Mouse (Mus musculus): ENCODE results near the gene Atrnl1.

The Atrnl1 gene

DNA sequence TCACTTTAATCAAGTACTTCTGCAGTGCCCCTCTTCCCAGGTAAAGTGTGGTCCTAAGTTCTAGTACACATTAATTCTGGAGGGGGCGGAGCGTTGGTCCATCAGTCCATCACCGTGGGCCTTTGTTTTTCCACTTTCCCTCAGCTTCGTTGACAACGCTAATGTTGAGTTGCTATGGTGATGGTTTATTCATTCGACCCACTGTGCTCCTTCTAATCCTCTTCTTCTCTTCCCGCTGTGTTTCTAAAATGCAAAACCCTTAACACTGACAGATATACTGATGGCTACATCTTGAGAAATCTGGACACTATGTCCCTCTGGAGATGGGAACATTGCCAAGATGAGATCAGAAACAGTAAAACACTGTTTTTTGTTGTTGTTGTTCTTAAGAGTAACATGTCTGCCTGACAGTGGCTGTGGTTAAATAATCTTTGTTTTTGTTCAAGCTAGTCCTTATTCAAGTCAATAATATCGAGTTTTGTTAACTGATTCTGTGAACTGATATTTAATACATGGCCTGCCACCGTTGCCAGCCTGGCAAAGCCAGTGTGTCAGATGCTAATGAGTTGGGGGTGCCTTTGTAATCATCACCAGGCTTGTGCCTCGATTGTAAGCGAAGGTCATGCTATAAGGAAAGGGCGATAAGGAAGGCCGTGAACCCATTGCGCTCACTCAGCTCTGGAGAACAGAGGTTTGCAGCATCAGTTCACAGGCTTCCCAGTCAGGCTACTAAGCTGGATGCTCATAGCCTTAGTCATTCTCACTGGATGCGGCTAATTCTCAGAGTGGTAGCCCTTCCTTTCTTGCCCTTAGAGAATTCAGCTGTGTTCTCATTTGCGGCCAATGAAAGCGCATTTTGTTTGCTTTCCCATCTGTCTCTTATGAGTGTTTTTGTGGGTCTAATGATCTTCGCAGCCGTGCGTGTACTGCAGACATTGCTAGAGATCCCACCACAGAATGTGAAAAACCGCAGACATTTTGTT, 375.4 kb downstream of the Atrnl1 start:
- no peak for DNase-seq

DNA sequence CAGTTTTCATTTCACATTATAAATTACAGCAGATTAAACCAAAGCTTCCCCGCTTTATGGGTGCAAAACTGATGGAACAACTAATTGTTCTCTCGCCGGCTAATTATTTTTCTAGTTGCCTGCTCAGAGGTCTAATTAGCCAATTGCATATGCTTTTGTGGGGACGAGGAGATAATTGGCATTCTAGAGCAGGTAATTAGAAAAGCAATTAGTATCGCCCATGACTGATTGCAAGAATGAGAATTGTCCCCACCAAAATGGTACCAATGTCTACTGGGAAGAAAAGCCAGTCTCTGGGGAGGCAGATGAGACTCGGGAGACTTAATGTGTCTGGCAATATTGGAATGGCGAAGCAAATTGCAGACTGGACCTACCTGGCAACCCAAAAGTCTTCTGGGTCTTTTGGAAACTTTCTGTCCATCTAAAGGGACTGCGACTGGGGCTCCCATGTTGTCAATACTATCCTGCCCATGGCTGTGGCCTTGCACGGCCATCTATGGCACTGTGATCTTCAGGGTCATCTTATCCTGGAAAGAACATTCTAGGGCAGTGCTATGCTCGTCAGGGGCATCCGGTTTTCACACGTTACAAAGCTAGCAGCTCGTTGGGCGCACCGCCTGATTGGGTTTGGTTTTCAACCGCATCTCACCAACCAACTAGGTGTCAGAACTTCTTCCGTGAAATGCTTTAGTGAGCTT, 377.0 kb downstream of the Atrnl1 start:
- DNase-seq = no peak

GRCm38 (mm10) chr19:57988559-57989093, 377.8 kb downstream of the Atrnl1 start:
- no peak for DNase-seq

DNA sequence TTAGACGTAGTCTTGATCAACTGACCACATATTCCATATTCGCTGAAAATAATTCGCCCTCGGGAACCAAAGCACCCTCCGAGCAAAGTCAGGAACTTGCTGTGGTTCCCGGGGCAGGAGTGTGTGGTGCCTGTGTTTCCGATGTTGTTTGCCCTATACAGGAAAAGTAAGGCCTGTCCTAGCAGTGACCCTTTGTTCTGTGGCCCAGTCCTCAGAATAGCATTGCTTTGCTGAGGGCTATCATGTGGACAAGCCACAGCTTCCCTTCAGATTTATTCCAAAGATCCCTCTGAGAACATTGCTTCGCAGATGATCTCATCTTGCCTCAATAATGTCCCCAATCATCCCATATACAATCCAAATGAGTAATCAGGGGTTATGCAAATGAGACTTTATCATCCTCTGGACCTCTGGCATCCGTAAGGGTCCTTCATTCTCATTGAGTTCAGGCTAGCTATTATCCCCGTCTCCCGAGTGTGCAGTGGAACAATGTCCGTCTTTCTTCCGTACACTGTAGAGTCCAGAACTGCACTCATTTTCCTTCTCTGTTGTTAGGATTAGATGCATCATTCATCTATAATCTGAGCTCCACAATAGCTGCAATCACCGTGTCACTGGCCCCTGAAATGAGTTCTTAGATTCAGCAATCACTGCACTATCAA, 380.4 kb downstream of the Atrnl1 start:
- DNase-seq = no peak

DNA sequence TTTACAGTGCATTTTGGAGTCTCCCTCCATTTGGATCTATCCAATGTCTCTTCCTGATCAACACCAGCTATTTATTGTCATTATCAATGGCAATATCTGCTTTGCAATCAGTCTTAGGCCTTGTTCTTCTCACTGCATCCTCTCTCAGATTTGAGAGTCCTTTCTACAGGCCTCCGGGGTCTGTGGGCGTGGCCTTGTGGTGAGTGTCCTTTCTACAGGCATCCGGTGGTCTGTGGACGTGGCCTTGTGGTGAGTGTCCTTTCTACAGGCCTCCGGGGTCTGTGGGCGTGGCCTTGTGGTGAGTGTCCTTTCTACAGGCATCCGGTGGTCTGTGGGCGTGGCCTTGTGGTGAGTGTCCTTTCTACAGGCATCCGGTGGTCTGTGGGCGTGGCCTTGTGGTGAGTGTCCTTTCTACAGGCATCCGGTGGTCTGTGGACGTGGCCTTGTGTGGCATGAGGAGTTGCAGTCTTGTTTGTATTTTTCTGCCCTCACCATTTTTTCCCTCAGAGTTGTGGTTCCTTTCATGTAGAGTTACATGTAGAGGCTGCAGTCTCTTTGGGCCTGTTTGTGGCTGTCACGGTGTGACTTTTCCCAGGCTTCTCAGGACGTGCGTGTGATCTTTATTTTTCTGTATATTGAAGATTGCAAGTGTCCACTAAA, 383.5 kb downstream of the Atrnl1 start:
- DNase-seq = peak in 1 of 2 experiments; percentile 6

- no peak for DNase-seq
Observed at GRCm38 (mm10) chr19:57995015-57995414, 384.2 kb downstream of the Atrnl1 start.

DNA sequence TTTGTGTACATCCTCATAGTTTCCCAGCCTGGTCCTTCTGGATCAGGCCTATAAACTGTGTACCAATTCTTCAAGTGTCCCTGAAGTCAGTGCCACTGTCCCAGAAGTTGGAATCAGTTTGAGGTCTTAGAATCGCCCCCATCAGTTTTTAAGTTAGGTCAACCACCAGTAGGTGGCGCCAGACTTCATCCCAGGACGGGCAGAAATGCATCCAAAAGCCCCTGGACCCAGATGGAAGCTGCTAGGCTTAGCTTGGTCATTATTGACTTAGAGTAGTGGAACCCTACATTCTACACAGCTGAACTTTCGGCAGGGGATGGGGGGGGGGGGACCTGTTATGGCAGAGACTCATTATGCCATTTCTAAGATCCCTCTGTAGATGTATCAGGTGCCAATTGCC, 387.1 kb downstream of the Atrnl1 start:
- no peak for DNase-seq

DNA sequence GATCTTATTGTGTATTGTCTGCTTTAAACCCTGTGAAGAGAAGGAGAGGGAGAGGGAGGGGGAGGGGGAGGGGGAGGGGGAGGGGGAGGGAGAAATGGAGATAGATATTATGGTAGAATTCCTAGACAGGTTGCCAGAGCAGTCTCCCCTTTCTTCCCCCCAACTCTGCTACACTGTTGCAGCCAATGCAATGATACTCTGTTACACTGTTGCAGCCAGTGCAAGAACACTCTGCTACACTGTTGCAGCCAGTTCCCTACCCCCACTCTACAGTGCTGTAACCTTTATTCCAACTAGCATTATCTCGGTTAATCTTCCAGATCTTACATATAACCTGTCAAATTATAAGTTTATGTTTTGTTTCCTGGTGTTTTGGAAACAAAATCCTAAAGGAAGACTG, 400.8 kb downstream of the Atrnl1 start:
- no peak for DNase-seq

- no peak for DNase-seq
Observed at GRCm38 (mm10) chr19:58015741-58016140, 404.9 kb downstream of the Atrnl1 start.

GRCm38 (mm10) chr19:58016561-58017453, 406.0 kb downstream of the Atrnl1 start:
- no peak for DNase-seq

GRCm38 (mm10) chr19:58017468-58017867, 406.6 kb downstream of the Atrnl1 start:
- DNase-seq = no peak

GRCm38 (mm10) chr19:58018698-58019097, 407.9 kb downstream of the Atrnl1 start:
- DNase-seq = no peak

DNA sequence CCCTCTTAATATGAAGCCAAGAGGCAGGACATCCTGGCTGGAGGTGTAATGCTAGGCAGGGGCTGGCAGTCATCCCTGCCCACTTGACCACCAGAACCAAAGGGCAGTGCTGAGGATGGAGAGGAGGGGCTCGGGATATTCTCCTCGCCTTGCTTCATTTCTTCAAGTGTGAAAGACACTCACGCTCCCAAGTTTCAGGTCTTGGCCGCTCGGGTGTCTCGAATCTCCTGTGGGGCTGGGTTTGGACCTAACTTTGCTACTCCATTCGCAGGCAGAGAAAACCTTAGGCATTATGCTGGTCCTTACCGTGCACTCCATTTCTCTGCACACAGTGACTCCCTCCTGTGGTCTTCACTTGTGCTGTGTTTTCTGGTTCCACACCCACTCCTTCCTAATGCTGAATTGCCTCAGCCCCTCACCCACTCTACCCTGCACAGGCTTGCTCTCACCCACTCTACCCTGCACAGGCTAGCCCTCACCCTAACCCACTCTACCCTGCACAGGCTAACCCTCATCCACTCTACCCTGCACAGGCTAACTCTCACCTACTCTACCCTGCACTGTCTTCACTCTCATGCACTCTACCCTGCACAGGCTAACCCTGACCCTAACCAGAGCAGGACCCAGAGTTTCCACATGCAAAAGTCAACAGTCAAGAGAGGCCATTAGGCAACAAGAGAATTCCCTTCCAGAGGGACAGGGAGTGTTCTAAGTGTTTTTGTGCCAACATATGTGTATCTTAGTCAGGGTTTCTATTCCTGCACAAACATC, 410.9 kb downstream of the Atrnl1 start:
- no peak for DNase-seq

- no peak for DNase-seq
Observed at GRCm38 (mm10) chr19:58023216-58023825, 412.5 kb downstream of the Atrnl1 start.

DNA sequence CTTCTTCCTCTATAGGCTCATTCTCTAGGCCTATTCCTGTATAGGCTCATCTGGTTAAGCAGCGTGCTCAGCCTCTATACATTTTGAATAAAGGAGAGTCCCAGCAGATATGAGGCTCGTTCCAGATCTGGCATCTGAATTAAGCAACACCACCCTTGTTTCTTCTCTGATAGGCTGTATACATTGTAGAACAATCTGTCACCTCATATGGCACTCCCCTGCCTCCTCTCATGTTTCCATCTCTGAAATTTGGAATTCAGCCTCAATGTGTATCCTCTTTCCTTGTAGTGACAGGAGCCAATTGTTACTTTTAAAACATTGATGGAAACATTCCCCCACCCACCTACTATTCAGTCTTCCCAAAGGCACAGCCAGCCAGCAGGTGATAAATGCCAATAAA, 414.2 kb downstream of the Atrnl1 start:
- DNase-seq = no peak

DNA sequence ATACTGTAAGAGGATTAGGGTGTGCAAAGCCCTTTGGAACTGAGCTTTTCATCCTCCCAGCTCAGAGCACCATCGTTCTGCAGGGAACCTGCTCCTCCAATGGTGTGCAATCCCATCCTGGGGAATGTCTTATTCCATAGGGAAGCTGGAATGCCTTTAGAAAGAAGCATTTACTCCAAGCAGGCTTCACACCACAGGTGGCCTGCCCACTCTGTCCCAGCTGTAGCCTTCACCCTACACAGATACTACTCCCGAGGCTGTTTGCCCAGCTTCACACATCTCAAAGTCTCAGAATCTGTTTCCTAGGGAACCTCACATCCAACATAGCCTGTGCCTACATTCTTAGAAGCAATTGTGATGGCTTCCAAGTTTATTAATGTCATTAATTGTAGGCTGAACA, 418.8 kb downstream of the Atrnl1 start:
- no peak for DNase-seq

DNA sequence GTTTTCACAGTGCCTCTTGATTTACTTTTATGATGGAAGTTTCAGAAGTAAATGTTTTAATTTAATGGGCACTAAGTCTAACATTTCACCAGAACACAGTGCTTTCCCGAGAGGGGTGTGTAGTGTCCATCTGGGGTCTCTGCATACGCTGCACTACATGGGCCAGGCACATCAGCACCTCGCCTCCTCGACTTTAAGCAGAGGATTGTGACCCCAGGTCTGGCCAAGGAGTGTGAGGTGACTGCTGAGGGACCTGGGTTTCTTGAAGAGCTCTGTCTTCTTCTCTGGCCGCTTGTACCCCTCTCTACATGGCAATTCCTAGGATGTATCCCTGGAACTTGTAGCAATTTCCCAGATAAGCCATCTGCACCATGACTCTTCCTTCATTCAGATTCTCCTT, 422.4 kb downstream of the Atrnl1 start:
- DNase-seq = no peak

DNA sequence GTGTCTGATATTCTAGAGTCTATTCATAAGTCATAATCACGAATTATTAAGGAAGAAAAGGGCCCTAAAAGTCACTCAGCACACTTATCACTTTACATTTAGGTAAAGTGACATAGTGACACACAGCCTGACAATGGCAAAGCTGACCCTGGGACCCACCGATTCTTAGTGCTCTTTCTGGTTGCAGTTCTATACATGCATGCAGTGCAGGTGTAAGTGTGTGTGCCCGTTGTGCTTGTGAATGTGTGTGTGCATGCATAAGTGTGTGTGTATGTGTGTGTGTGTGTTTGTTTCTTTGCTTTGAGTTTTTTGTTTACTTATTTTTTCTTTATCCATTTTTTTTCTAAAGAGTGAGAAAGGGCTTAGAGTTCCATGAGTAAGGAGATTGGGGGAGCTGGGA, 425.3 kb downstream of the Atrnl1 start:
- DNase-seq = no peak

- no peak for DNase-seq
Observed at GRCm38 (mm10) chr19:58043120-58043519, 432.3 kb downstream of the Atrnl1 start.

DNA sequence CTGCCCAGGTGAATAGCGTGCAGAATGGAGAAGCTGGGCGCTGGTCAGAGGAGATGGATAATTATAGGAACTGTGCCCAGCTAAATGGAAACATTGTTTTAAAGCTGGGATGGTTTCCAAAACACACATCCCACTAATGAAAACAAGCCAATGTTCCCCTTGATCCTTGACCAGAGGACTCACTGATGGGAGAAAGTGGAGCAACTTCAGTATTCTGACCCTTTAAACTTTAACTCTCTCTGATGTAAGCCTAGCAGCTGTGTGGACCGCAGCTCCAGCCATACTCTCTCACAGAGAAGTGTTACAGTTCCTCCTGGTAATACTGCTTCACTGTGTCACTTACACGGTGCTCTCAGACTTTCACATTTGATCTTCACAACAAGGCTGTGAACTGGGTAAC, 432.7 kb downstream of the Atrnl1 start:
- no peak for DNase-seq

All from thymus, adult 18-20 months (tissue).